Mouse (Mus musculus): ENCODE data around the gene Plbd2. TPM values are rescaled to one million over a fixed set of nuclear protein-coding genes. Genes with fewer than 3 reads are reported as not detected.

The Plbd2 gene
- polyA plus RNA-seq, 1 experiment from 2014 or later = 52.5 TPM

DNA sequence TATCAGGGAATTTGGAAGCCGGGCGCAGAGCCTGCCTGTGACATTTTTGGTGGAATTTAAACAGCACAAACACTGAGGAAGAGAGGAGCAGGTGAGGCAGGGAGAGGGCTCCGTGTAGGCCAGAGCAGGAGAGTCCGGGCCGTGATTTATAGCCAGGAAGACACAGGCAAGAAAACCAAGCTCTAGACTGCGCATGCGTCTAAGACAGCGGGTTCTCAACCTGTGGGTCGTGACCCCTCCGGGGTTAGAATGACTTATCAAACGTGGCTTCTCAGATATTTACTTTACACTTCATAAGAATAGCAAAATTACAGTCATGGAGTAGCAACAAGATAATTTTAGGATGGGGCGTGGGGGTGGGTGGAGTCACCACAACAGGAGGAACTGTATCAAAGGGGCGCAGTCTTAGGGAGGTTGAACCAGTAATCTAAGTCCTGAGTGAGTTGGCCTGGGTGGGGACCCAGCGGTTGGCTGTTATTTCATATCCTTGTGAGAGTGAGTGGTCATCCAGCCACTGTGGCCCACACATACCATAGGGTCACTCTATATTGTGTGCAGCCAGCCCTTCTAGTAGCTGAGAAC lies 48.6 kb downstream of the Plbd2 start:
- Histone ChIP-seq H3K4me1 (no peaks in the 10 kb centered on the region), H3K9me3 (no peaks in the 10 kb centered on the region), H3K36me3 (no peaks in the 10 kb centered on the region), H3K27me3 (peaks cover 22% of the 10 kb centered on the region; the same call in 1 of the 2 replicates), H3K9ac (no peak overlapping the region), H3K4me2 (replicated peaks) (no peak overlapping the region), H3K27ac (no peak overlapping the region), H3K4me3 (no peak overlapping the region)
- WGBS = 73% methylated on average over 14 of the region's 14 CpGs
- ATAC-seq (ENCODE audit: insufficient number of reproducible peaks, insufficient read depth, low FRiP score, low TSS enrichment) = no peak

DNA sequence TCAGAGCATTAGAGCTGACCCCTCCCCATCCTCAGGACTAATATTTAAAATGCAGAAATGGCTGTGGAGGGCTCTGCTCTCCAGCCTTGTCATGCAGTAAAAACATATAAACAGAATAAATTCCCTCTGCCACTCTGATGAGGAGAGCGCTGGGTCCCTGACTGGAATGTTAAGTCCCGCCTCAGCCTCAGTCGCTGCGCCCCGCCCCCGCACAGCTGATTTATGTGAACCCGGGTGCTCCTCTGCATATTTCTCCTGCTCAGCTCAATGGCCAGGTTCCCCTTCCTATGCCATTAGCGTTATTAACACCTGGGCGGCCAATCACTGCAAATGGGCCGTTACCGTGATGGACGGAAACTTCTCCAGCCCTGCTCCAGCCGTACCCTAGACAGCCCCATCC lies 56.1 kb downstream of the Plbd2 start:
- peaks cover 27% of the 10 kb centered on the region for H3K27me3 ChIP-seq
- H3K4me3 ChIP-seq = no peak overlapping the region
- H3K9me3 ChIP-seq = no peaks in the 10 kb centered on the region
- no peak overlapping the region for H3K9ac ChIP-seq
- no peak overlapping the region for H3K4me2 ChIP-seq (replicated peaks)
- no peaks in the 10 kb centered on the region for H3K36me3 ChIP-seq
- no peaks in the 10 kb centered on the region for H3K4me1 ChIP-seq
- WGBS = 47% methylated on average over 13 of the region's 13 CpGs
- H3K27ac ChIP-seq = no peak overlapping the region
- no peak for ATAC-seq (ENCODE audit: insufficient number of reproducible peaks, insufficient read depth, low FRiP score, low TSS enrichment)

DNA sequence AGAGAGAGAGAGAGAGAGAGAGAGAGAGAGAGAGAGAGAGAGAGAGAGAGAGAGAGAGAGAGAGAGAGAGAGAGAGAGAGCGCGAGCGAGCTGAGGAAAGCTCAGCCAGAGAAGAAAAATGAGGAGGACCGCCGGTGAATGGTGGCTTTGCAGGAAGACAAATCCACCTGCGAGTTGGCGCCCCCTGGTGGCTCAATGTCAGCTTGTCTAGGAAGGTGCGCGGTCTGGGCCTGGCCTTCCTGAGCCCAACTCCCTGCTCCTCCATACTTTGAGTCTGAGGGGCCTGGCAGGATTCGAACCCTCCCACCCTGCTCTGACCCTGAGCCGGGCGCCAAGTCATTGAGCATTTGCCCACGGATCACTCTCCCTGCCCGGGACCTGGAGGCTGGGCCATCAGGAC lies 62.7 kb downstream of the Plbd2 start:
- H3K27ac ChIP-seq = no peak overlapping the region
- peak overlapping the region; percentile 36 for H3K4me2 ChIP-seq (replicated peaks)
- H3K4me1 ChIP-seq = peaks cover 18% of the 10 kb centered on the region; the same call in 1 of the 2 replicates
- ATAC-seq (ENCODE audit: insufficient number of reproducible peaks, insufficient read depth, low FRiP score, low TSS enrichment) = no peak
- no peaks in the 10 kb centered on the region for H3K9me3 ChIP-seq
- WGBS = 8% methylated on average over 14 of the region's 14 CpGs
- H3K9ac ChIP-seq = no peak overlapping the region
- no peaks in the 10 kb centered on the region for H3K36me3 ChIP-seq
- H3K4me3 ChIP-seq = peak overlapping the region; percentile 18; the same call in 1 of the 2 replicates
- peaks cover 83% of the 10 kb centered on the region for H3K27me3 ChIP-seq

DNA sequence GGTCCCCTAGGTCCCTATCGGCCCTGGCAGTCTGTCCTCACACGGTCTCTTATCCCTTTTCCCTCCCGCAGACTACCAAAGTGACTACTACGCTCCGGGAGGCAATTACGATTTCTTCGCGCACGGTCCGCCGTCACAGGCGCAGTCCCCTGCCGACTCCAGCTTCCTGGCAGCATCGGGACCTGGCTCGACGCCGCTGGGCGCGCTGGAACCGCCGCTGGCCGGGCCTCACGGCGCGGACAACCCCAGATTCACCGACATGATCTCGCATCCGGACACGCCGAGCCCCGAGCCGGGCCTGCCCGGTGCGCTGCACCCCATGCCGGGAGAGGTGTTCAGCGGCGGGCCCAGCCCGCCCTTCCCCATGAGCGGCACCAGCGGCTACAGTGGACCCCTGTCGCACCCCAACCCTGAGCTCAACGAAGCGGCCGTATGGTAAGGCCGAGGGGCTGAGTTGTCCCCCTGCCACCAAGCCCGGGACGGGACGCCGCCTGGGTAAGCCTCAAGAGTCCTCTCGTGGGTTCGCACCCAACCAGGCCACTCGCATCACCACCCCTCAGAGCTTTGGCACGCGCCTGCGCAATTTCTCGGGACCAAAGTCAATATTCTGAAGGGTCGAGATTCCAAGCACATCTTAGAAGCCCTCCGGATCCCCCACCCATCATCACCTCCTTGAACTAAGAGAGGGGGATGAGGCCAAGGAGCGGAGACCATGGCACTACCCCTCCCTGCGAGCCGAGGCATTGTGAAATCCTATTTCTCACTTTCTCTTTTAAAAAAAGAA lies 63.3 kb downstream of the Plbd2 start:
- Histone ChIP-seq H3K27me3 (peaks cover 88% of the 10 kb centered on the region), H3K36me3 (no peaks in the 10 kb centered on the region), H3K27ac (no peak overlapping the region), H3K4me1 (peaks cover 18% of the 10 kb centered on the region; the same call in 1 of the 2 replicates), H3K4me2 (replicated peaks) (peak overlapping the region; percentile 36), H3K9ac (no peak overlapping the region), H3K9me3 (no peaks in the 10 kb centered on the region), H3K4me3 (peak overlapping the region; percentile 18)
- no peak for ATAC-seq (ENCODE audit: insufficient number of reproducible peaks, insufficient read depth, low FRiP score, low TSS enrichment)
- 7% methylated on average over 61 of the region's 61 CpGs for WGBS

DNA sequence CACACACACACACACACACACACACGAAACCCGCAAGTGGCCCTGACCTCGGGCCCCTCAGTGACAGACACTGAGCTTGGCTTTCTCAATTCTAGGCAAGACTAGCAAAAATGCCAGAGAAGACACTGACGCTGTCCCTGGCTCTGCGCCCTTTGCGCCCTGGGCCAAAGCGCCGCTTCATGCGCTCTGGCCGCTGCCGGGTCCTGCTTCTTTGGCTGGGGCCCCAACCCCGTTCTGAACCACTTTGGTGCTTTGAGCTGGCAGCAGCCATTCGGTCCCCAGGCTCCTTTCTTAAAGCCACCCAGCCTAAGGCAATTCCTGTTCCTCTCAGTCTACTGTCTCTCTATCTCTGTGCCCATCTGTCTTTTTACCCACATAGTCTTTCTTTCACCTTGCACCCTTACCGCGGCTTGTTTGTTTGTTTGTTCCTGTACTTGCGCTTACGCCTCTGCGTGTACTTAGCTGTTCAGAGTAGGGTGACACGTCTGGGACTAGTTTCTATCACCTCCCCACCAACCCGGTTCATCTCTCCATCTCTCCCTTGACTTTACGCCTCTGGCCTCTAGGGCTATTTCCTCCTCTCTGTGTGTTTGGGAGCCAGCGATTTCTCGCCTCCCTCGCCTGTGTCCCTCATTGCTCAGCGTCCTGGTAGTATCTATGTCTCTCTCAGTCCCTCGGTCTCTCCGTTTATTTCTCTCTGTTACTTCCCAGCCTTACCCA lies 64.3 kb downstream of the Plbd2 start:
- Histone ChIP-seq H3K4me1 (peaks cover 18% of the 10 kb centered on the region; the same call in 1 of the 2 replicates), H3K9ac (no peak overlapping the region), H3K4me3 (no peak overlapping the region), H3K36me3 (no peaks in the 10 kb centered on the region), H3K4me2 (replicated peaks) (no peak overlapping the region; the same call in 1 of the 2 replicates), H3K27me3 (peaks cover 88% of the 10 kb centered on the region), H3K27ac (no peak overlapping the region), H3K9me3 (no peaks in the 10 kb centered on the region)
- 4% methylated on average over 27 of the region's 27 CpGs for WGBS
- ATAC-seq (ENCODE audit: insufficient number of reproducible peaks, insufficient read depth, low FRiP score, low TSS enrichment) = no peak

DNA sequence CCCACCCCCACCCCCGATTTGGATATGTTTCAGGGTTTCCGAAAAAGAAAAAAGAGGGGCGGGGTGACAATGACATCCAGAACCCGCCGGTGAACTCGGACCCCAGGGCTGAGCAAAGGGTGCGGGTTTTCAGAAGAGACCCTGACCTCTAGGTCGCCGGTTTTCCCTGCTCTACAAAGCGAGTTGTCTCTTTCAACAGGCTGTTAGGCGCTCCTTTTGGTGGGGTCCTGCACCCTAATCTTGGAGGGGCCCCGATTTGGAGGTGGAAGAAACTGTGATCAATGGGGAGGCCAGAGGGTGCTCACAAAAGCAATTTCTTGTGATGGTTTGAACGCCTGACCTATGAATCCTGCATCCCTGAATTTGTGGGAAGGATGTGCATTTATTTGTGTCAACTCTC lies 65.0 kb downstream of the Plbd2 start:
- Histone ChIP-seq H3K4me3 (no peak overlapping the region), H3K36me3 (no peaks in the 10 kb centered on the region), H3K4me2 (replicated peaks) (peak overlapping the region; percentile 26; the same call in 1 of the 2 replicates), H3K4me1 (peaks cover 18% of the 10 kb centered on the region; the same call in 1 of the 2 replicates), H3K27me3 (peaks cover 90% of the 10 kb centered on the region), H3K9ac (no peak overlapping the region), H3K9me3 (no peaks in the 10 kb centered on the region), H3K27ac (no peak overlapping the region)
- 4% methylated on average over 13 of the region's 13 CpGs for WGBS
- ATAC-seq (ENCODE audit: insufficient number of reproducible peaks, insufficient read depth, low FRiP score, low TSS enrichment) = no peak

DNA sequence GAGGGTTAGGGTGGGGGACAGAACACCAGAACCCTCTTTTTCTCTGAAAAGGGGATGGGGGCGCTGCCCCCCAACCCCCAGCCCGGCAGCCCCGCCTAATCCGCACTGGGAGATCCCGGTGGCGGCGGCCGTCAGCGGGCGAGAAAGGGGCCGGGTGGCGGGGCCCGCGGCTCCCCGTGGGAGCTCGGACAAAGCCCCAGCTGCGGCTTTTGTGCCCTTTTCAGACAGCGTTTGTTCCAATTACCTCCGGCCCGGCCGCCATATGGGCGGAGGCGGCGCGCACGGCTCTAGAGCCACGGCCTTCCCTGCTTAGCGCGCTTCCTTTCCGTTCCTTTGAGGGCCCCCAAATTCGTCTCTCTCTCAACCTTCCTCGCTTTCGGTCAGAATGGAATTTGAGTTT lies 65.4 kb downstream of the Plbd2 start:
- H3K9ac ChIP-seq = no peak overlapping the region
- peaks cover 18% of the 10 kb centered on the region; the same call in 1 of the 2 replicates for H3K4me1 ChIP-seq
- peaks cover 91% of the 10 kb centered on the region for H3K27me3 ChIP-seq
- peak overlapping the region; percentile 26 for H3K4me2 ChIP-seq (replicated peaks)
- ATAC-seq (ENCODE audit: insufficient number of reproducible peaks, insufficient read depth, low FRiP score, low TSS enrichment) = no peak
- no peaks in the 10 kb centered on the region for H3K36me3 ChIP-seq
- H3K9me3 ChIP-seq = no peaks in the 10 kb centered on the region
- WGBS = under 1% methylated on average over 33 of the region's 33 CpGs
- H3K4me3 ChIP-seq = 0 out of 2 replicates have a peak overlapping the region, but pooled peaks have one; percentile 14
- H3K27ac ChIP-seq = no peak overlapping the region

DNA sequence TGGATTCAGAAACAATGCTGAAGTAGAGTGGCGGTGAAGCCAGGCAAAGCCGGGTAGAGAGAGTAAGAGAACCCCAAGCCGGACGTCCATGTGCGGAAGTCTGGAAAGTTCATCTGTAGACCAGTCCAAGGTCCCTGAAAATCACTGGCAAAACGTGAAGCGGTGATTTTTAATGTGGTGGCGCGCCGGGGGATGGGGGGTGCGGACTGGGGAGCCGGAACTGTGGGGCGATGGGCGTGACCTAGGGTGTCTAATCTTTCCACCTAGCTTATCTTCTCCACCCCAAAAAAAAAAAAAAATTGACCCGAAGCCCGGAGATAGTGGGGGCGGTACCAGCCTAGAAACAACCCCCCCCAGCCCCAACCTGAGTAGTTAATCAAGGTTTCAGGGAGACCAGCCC lies 65.9 kb downstream of the Plbd2 start:
- no peak overlapping the region for H3K9ac ChIP-seq
- peaks cover 18% of the 10 kb centered on the region; the same call in 1 of the 2 replicates for H3K4me1 ChIP-seq
- no peaks in the 10 kb centered on the region for H3K9me3 ChIP-seq
- 2% methylated on average over 17 of the region's 17 CpGs for WGBS
- H3K4me3 ChIP-seq = 0 out of 2 replicates have a peak overlapping the region, but pooled peaks have one; percentile 14
- no peaks in the 10 kb centered on the region for H3K36me3 ChIP-seq
- H3K27me3 ChIP-seq = peaks cover 93% of the 10 kb centered on the region
- H3K27ac ChIP-seq = no peak overlapping the region
- peak overlapping the region; percentile 26 for H3K4me2 ChIP-seq (replicated peaks)
- ATAC-seq (ENCODE audit: insufficient number of reproducible peaks, insufficient read depth, low FRiP score, low TSS enrichment) = no peak

DNA sequence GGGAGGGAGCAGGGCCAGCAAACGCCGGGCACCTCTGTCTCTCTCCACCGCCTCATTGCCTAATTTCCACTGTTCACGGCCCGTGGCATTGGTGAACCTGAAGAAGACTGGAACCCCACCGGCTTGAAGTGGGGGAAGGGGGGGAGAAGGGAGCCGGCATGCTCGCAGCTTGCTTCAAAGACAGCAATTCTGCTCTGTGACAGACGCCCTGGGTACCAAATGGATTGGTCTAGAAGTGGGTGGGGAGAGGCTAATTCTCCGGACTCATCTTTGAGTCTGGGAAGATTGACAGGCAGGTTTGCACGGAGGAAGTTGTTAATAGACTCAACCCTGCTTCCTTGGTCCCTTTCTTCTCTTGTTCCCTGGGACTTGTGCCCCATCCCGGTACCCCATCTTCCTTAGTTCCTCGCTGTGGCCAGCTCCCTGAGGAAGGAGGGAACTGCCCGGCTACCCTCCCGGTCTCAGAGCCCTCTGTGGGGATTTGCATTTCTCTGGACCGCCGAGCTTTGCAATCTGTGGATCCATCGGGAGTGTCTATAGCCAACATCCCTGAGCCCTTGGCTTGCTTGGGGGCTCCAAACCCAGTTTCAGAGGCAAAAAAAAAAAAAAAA lies 66.4 kb downstream of the Plbd2 start:
- Histone ChIP-seq H3K4me3 (no peak overlapping the region; the same call in 1 of the 2 replicates), H3K4me2 (replicated peaks) (no peak overlapping the region; the same call in 1 of the 2 replicates), H3K4me1 (peaks cover 19% of the 10 kb centered on the region; the same call in 1 of the 2 replicates), H3K9me3 (no peaks in the 10 kb centered on the region), H3K27me3 (peaks cover 93% of the 10 kb centered on the region), H3K36me3 (no peaks in the 10 kb centered on the region), H3K9ac (no peak overlapping the region), H3K27ac (no peak overlapping the region)
- WGBS = 1% methylated on average over 18 of the region's 18 CpGs
- no peak for ATAC-seq (ENCODE audit: insufficient number of reproducible peaks, insufficient read depth, low FRiP score, low TSS enrichment)

DNA sequence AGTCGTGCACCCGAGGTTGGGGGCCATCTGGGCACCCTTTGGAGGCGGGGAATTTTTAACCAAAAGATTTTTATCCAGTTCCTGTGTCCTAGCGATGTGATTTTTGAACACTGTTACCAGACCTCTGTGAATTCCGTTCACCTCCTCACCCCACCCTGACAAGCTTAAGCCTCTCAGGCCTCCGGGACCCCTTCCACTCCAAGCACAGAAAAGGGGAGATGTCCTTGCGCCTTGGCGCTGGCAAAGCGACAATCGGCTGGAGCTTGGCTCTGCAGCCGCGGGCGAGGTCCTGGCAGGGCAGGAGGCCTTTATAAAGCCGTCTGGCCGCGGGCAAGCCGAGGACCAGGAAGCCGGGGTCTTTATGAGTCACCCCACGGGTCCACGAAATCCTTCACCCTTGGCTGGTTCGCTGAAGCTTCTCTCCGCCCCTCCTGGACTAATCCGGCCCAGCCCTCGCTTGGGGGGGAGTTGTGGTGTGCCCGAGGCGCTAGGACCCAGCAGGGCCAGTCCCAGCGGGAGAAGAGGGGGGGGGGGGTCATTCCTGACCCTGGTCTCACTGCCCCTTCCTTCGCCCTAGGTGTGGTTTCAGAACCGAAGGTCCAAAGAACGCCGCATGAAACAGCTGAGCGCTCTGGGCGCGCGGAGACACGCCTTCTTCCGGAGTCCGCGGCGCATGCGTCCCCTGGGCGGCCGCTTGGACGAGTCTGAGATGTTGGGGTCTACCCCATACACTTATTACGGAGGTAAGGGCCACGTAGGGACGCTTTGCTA lies 67.5 kb downstream of the Plbd2 start:
- Histone ChIP-seq H3K4me1 (peaks cover 24% of the 10 kb centered on the region; the same call in 1 of the 2 replicates), H3K4me2 (replicated peaks) (peak overlapping the region; percentile 48), H3K4me3 (peak overlapping the region; percentile 33), H3K9ac (0 out of 2 replicates have a peak overlapping the region, but pooled peaks have one; percentile 12), H3K27me3 (peaks cover 99% of the 10 kb centered on the region), H3K27ac (no peak overlapping the region), H3K36me3 (no peaks in the 10 kb centered on the region), H3K9me3 (no peaks in the 10 kb centered on the region)
- under 1% methylated on average over 46 of the region's 47 CpGs for WGBS
- ATAC-seq (ENCODE audit: insufficient number of reproducible peaks, insufficient read depth, low FRiP score, low TSS enrichment) = no peak
